Mouse (Mus musculus) bone marrow, adult 2 months (tissue): ENCODE results near the gene Cdk14. TPM values are rescaled to one million over a fixed set of nuclear protein-coding genes. Genes with fewer than 3 reads are reported as not detected.
"Not testable (repeated sequence)": the region's sequence is repeated elsewhere in the genome, so short reads cannot be mapped to it uniquely, and the experiment has no call there.

Experiments used
- H3K27ac ChIP-seq: fragments of 200-500 bp; 2 replicates; pipeline ENCODE4 v1.5.1; 2012; ENCODE audit warnings: low read depth, mild to moderate bottlenecking, control low read depth, inconsistent platforms, low read length; ENCODE audit not compliant: control insufficient read depth, poor library complexity, insufficient read depth
- H3K4me1 ChIP-seq: fragments of 200-500 bp; 2 replicates; pipeline ENCODE4 v1.6.1; 2011; ENCODE audit warnings: low read length; ENCODE audit not compliant: control insufficient read depth, insufficient read depth
- H3K4me3 ChIP-seq: fragments of 200-500 bp; replicated peaks from 2 replicates; pipeline ENCODE3; 2011; ENCODE audit warnings: mild to moderate bottlenecking, low read depth, low read length, control low read depth; ENCODE audit not compliant: control insufficient read depth
- CTCF ChIP-seq: fragments of 200-500 bp; IDR thresholded peaks from 2 replicates; pipeline ENCODE4 v1.5.1; 2011; ENCODE audit warnings: low read length, control low read depth; ENCODE audit not compliant: control insufficient read depth, insufficient read depth
- POLR2A ChIP-seq: fragments of 200-500 bp; IDR thresholded peaks from 2 replicates; pipeline ENCODE4 v1.6.1; 2011; ENCODE audit warnings: low read depth, mild to moderate bottlenecking, control low read depth, low read length, borderline replicate concordance; ENCODE audit not compliant: control insufficient read depth
- whole genome bisulfite sequencing: fragments of 180-500 bp; shearing (Covaris S2); methylation state at CpG from one replicate; pipeline ENCODE4 v1.1.7; 2018; 5-methylcytosine and 5-hydroxymethylcytosine counted together
- polyA plus RNA-seq: library from polyadenylated mRNA; stranded (reverse); fragments of >200 nt; gene quantifications from 2 replicates; pipeline ENCODE4 v1.2.4, GENCODE M21; 2011; ENCODE audit warnings: low replicate concordance; ENCODE audit not compliant: missing spikeins, insufficient read depth, insufficient read length

Gene Cdk14
- polyA plus RNA-seq, 1 experiment: 1.0 TPM

- H3K4me3 ChIP-seq: no peak overlapping the region
- no peak for TF ChIP-seq CTCF
- no peak for TF ChIP-seq POLR2A
- 76% methylated on average over 6 of the region's 6 CpGs for WGBS
- H3K27ac ChIP-seq: no peak overlapping the region
- no peaks in the 10 kb centered on the region for H3K4me1 ChIP-seq
Observed at GRCm38 (mm10) chr5:5254391-5254790, 165.7 kb downstream of the Cdk14 start.

GRCm38 (mm10) chr5:5253177-5253576 lies 166.9 kb downstream of the Cdk14 start:
- 72% methylated on average over 3 of the region's 3 CpGs for WGBS
- H3K27ac ChIP-seq: no peak overlapping the region

GRCm38 (mm10) chr5:5247671-5248070 lies 172.4 kb downstream of the Cdk14 start:
- Histone ChIP-seq H3K27ac (no peak overlapping the region), H3K4me3 (no peak overlapping the region), H3K4me1 (no peaks in the 10 kb centered on the region)
- TF ChIP-seq CTCF (no peak), POLR2A (no peak)
- WGBS: 65% methylated on average over 6 of the region's 6 CpGs

More at GRCm38 (mm10) chr5:5253177-5253576, 166.9 kb downstream of the Cdk14 start:
- Histone ChIP-seq H3K4me3 (no peak overlapping the region), H3K4me1 (no peaks in the 10 kb centered on the region)
- no peak for TF ChIP-seq POLR2A

- no peak for TF ChIP-seq POLR2A
- TF ChIP-seq CTCF: no peak
- Histone ChIP-seq H3K4me3 (no peak overlapping the region), H3K27ac (no peak overlapping the region), H3K4me1 (no peaks in the 10 kb centered on the region)
- 76% methylated on average over 2 of the region's 2 CpGs for WGBS
Observed at GRCm38 (mm10) chr5:5246534-5247175, 173.5 kb downstream of the Cdk14 start.

- no peak overlapping the region for H3K4me3 ChIP-seq
- no peak overlapping the region for H3K27ac ChIP-seq
- WGBS: 55% methylated on average over 7 of the region's 7 CpGs
- no peak for TF ChIP-seq POLR2A
- no peak for TF ChIP-seq CTCF
- H3K4me1 ChIP-seq: no peaks in the 10 kb centered on the region
Observed at GRCm38 (mm10) chr5:5245182-5245581, 174.9 kb downstream of the Cdk14 start.

- TF ChIP-seq POLR2A (no peak), CTCF (no peak)
- no peak overlapping the region for H3K4me3 ChIP-seq
Observed at GRCm38 (mm10) chr5:5243648-5244047, 176.5 kb downstream of the Cdk14 start.

GRCm38 (mm10) chr5:5242704-5243103 lies 177.4 kb downstream of the Cdk14 start:
- no peak overlapping the region for H3K27ac ChIP-seq
- TF ChIP-seq CTCF (no peak), POLR2A (no peak)
- WGBS: 89% methylated on average over 5 of the region's 5 CpGs
- no peaks in the 10 kb centered on the region for H3K4me1 ChIP-seq
- no peak overlapping the region for H3K4me3 ChIP-seq

More at GRCm38 (mm10) chr5:5243648-5244047, 176.5 kb downstream of the Cdk14 start:
- Histone ChIP-seq H3K4me1 (no peaks in the 10 kb centered on the region), H3K27ac (no peak overlapping the region)

- no peak for TF ChIP-seq CTCF
- no peak for TF ChIP-seq POLR2A
- 82% methylated on average over 6 of the region's 6 CpGs for WGBS
- no peaks in the 10 kb centered on the region for H3K4me1 ChIP-seq
Observed at GRCm38 (mm10) chr5:5241088-5241487, 179.0 kb downstream of the Cdk14 start.

GRCm38 (mm10) chr5:5240121-5240520 lies 180.0 kb downstream of the Cdk14 start:
- 82% methylated on average over 3 of the region's 3 CpGs for WGBS
- Histone ChIP-seq H3K4me3 (no peak overlapping the region), H3K27ac (no peak overlapping the region), H3K4me1 (no peaks in the 10 kb centered on the region)
- TF ChIP-seq POLR2A: no peak

More at GRCm38 (mm10) chr5:5241088-5241487, 179.0 kb downstream of the Cdk14 start:
- no peak overlapping the region for H3K27ac ChIP-seq
- no peak overlapping the region for H3K4me3 ChIP-seq

- not testable (repeated sequence) for H3K27ac ChIP-seq, H3K4me3 ChIP-seq, H3K4me1 ChIP-seq
- 90% methylated on average over 10 of the region's 10 CpGs for WGBS
Observed at GRCm38 (mm10) chr5:5234935-5235334, 185.2 kb downstream of the Cdk14 start.
